Mouse (Mus musculus) embryonic facial prominence, embryonic 10.5 days (tissue): ENCODE data around the gene Ccn1. TPM values are rescaled to one million over a fixed set of nuclear protein-coding genes. Genes with fewer than 3 reads are reported as not detected.

Experiments used
- DNase-seq: peaks from one replicate; pipeline ENCODE4 v3.0.0-alpha.2; 2017; ENCODE audit warnings: low spot score
- H3K27ac ChIP-seq: fragments of 300-500 bp; sonication (generic); replicated peaks from 2 replicates; pipeline ENCODE4 v1.5.1; 2016; ENCODE audit warnings: mild to moderate bottlenecking
- H3K27me3 ChIP-seq: fragments of 300-500 bp; sonication (generic); replicated peaks from 2 replicates; pipeline ENCODE4 v1.6.1; 2016; ENCODE audit warnings: low read depth, mild to moderate bottlenecking; ENCODE audit not compliant: poor library complexity, severe bottlenecking
- H3K36me3 ChIP-seq: fragments of 300-500 bp; sonication (generic); replicated peaks from 2 replicates; pipeline ENCODE4 v1.6.1; 2016; ENCODE audit warnings: mild to moderate bottlenecking, moderate library complexity
- H3K4me1 ChIP-seq: fragments of 300-500 bp; sonication (generic); 2 replicates; pipeline ENCODE4 v1.6.1; 2016
- H3K4me3 ChIP-seq: fragments of 300-500 bp; sonication (generic); 2 replicates; pipeline ENCODE4 v1.5.1; 2016; ENCODE audit warnings: mild to moderate bottlenecking, moderate library complexity
- H3K9me3 ChIP-seq: fragments of 300-500 bp; sonication (generic); 2 replicates; pipeline ENCODE4 v1.6.1; 2016; ENCODE audit warnings: mild to moderate bottlenecking
- WGBS: fragments of 180-500 bp; shearing (Covaris S2); methylation state at CpG from one replicate; pipeline ENCODE4 v1.1.7; 2016; 5-methylcytosine and 5-hydroxymethylcytosine counted together
- polyA plus RNA-seq: library from polyadenylated mRNA; unstranded; fragments of >200 nt; fragmentation: Nextera tagmentation; extraction: Ambion mirVana; gene quantifications from 2 replicates; pipeline ENCODE4 v1.2.1, GENCODE M21; 2016

The Ccn1 gene
- polyA plus RNA-seq, 1 experiment from 2014 or later, result 42.2 TPM

DNA sequence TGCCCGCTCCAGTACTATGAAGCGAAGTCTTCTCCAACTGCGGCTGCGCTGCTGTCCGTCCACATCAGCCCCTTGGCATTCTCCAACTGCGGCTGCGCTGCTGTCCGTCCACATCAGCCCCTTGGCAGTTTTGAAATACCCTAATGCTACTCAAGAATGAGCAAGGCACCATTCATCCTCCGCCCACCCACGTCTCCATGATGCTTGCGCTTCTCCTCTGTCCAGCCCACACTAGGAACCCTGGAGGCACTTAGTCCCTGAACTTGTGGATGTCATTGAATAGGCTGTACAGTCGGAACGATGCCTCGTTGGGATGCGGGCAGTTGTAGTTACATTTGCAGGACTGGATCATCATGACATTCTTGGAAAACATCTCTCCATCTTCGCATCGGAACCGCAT lies 2.4 kb downstream of the Ccn1 start:
- 88% methylated on average over 18 of the region's 18 CpGs for WGBS
- Histone ChIP-seq H3K27ac (no peak overlapping the region), H3K36me3 (peaks cover 13% of the 10 kb centered on the region), H3K27me3 (peaks cover 18% of the 10 kb centered on the region), H3K9me3 (no peaks in the 10 kb centered on the region), H3K4me3 (peak overlapping the region; percentile 80), H3K4me1 (peaks cover 69% of the 10 kb centered on the region)
- peak; percentile 18 for DNase-seq

DNA sequence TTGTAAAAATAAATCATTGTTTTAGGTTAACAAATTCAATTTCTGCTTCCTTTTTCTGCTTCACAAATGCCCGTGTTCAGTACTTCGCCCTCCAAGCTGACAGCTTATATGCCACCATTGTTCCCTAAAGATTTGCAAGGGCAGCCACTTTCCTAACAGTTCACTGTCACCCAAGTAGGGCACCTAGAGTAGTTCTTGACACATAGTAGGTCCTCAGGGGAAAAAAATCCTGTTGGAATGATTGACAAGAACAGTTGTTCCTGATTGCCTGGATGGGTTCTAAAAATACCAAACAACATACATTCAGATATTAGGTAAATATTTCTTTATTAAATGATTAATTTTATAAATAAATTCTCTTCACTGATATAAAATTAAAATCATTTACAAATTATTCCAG lies 3.1 kb downstream of the Ccn1 start:
- Histone ChIP-seq H3K36me3 (peaks cover 13% of the 10 kb centered on the region), H3K4me1 (peaks cover 61% of the 10 kb centered on the region), H3K27me3 (peaks cover 13% of the 10 kb centered on the region; the same call in 1 of the 2 replicates), H3K9me3 (no peaks in the 10 kb centered on the region), H3K4me3 (no peak overlapping the region), H3K27ac (no peak overlapping the region)
- 63% methylated on average over 2 of the region's 2 CpGs for WGBS
- no peak for DNase-seq

DNA sequence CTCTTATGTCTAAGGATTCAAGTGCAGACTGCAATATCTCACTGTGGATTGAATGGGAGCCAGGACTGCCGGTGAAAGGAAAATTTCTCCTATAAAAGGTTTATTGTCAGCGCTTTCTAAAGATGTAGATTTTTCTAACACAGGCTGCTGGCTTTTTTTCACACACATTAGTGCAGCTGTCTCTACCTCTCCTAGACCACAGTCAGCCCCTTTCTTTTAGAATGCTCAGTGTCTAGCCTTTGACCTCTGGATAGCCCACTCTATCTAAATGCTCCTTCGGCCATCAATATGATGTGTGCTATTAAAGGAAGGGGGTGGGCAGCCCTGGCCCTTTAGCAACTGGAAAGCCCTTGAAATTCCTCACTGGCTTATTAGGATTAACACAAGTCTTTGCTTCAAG lies 3.8 kb downstream of the Ccn1 start:
- peaks cover 13% of the 10 kb centered on the region for H3K36me3 ChIP-seq
- no peak overlapping the region for H3K27ac ChIP-seq
- H3K4me1 ChIP-seq, result peaks cover 55% of the 10 kb centered on the region
- H3K4me3 ChIP-seq, result no peak overlapping the region
- H3K9me3 ChIP-seq, result no peaks in the 10 kb centered on the region
- peaks cover 13% of the 10 kb centered on the region; the same call in 1 of the 2 replicates for H3K27me3 ChIP-seq
- DNase-seq, result no peak
- WGBS, result 40% methylated on average over 3 of the region's 3 CpGs

DNA sequence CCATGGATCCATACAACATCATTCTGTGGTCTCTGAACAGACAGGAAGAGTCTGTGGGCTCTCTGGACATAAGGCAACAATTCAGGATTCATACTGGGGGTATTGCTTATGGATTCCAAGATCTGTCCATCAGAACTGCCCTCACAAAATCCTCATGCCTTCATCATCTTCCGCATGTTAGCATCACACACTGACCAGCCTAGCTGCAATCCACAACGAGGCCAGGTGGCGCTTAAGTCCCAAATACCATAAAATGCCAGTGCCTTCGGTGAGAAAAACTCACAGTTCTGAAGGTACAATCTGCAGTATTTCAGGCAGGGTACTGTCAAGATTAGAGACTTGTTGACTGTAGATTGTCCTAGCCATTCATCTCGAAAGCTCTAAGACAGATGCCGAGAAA lies 4.3 kb downstream of the Ccn1 start:
- Histone ChIP-seq H3K9me3 (no peaks in the 10 kb centered on the region), H3K27me3 (peaks cover 13% of the 10 kb centered on the region; the same call in 1 of the 2 replicates), H3K4me3 (no peak overlapping the region), H3K4me1 (peaks cover 49% of the 10 kb centered on the region), H3K36me3 (peaks cover 13% of the 10 kb centered on the region), H3K27ac (no peak overlapping the region)
- DNase-seq, result no peak
- 79% methylated on average over 6 of the region's 6 CpGs for WGBS

DNA sequence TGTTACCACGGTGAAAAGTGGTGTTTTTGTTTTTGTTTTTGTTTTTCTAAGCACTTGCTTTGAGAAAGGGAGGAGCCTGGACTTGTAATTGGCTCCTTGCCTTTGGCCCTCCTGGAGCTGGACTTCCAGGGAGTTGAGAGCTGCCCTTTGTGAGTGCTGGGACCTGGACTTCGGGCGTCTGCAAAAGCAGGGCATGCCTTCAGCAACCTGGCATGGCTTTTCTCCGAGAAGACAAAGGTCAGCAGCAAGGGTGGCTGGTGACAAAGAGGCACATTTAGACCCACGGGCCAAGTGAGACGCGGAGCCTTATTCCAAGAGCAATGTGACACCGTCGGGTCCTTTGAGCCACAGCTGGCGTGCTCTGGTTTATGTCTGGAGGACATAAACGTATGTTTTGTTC lies 6.9 kb downstream of the Ccn1 start:
- no peak overlapping the region for H3K4me3 ChIP-seq
- H3K4me1 ChIP-seq, result peaks cover 43% of the 10 kb centered on the region
- peaks cover 17% of the 10 kb centered on the region; the same call in 1 of the 2 replicates for H3K27me3 ChIP-seq
- no peaks in the 10 kb centered on the region for H3K9me3 ChIP-seq
- H3K27ac ChIP-seq, result no peak overlapping the region
- H3K36me3 ChIP-seq, result peaks cover 10% of the 10 kb centered on the region
- 39% methylated on average over 11 of the region's 11 CpGs for WGBS
- no peak for DNase-seq

DNA sequence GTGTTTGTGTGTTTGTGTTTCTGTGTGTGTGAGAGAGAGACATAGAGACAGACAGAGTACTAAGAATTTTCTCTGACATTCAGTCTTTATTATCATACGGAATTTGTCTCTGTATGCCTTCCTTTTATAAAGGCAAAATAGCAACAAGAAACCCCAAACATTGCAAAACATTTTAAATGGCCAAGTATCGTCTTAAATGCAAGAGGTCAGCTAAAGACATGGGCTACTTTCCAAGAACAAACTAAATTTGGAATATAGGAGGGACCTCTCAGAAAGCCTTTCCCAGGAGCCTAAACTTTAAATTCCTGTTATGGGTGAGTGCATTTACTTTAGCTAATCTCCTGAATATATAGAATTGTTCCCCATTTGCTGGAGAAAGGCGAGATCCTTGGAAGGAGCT lies 7.9 kb downstream of the Ccn1 start:
- Histone ChIP-seq H3K27ac (no peak overlapping the region), H3K27me3 (peaks cover 17% of the 10 kb centered on the region; the same call in 1 of the 2 replicates), H3K4me1 (peaks cover 33% of the 10 kb centered on the region), H3K4me3 (no peak overlapping the region), H3K36me3 (peaks cover under 1% of the 10 kb centered on the region; the same call in 1 of the 2 replicates), H3K9me3 (no peaks in the 10 kb centered on the region)
- DNase-seq, result no peak
- WGBS, result 82% methylated on average over 3 of the region's 3 CpGs

DNA sequence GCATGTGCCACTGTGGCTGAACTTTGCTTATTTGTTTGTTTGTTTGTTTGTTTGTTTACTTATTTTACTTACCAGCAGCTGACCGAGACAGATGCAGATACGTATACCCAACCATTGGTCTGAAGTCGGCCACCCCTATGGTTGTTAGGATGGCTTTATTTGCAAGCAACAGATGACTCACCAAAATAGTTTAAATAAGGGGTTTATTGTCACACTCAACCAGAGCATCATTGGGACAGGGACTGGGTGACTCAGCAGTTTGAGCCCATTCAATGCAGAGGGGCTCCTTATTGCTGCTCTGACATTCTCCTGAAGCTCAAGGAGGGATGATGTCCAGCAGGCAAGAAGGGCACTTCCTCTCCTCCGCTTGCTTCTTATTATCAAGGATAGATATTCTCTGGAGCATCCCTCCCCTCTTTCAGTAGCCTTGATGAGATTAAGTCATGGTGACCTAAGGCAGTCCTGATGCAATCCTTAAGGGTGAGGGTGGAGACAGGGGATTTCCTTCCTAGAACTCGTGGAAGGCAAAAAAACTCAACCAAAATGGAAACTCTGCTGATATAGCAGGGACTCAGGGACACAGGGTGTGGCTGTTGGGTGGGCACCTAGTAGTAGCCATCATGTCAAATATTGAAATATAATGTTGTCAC lies 8.6 kb downstream of the Ccn1 start:
- Histone ChIP-seq H3K36me3 (no peaks in the 10 kb centered on the region), H3K4me1 (peaks cover 30% of the 10 kb centered on the region), H3K9me3 (no peaks in the 10 kb centered on the region), H3K27ac (no peak overlapping the region), H3K27me3 (peaks cover 17% of the 10 kb centered on the region; the same call in 1 of the 2 replicates), H3K4me3 (no peak overlapping the region)
- no peak for DNase-seq
- WGBS, result 80% methylated on average over 5 of the region's 5 CpGs

DNA sequence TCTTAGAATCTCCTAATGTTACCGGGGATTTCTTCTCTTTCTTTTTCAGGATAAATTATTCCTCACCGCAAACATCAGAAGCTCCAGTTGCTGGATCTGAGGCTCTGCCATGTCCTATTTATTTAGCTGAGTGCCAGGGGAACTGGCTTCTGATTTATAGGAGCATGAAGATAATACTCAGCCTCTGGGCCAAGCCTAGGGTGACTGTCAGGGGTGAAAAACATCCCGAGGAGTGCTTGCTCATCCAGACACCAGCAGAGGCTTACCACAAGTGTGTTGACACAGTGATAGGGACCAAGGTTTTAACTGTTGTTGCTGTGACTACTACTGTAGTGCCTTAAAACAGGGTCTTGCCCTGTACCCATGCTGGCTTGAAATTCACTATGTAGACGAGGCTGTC lies 9.2 kb downstream of the Ccn1 start:
- Histone ChIP-seq H3K4me3 (no peak overlapping the region), H3K27me3 (peaks cover 17% of the 10 kb centered on the region; the same call in 1 of the 2 replicates), H3K9me3 (no peaks in the 10 kb centered on the region), H3K4me1 (peaks cover 25% of the 10 kb centered on the region), H3K27ac (no peak overlapping the region), H3K36me3 (no peaks in the 10 kb centered on the region)
- 88% methylated on average over 4 of the region's 4 CpGs for WGBS
- DNase-seq, result no peak

DNA sequence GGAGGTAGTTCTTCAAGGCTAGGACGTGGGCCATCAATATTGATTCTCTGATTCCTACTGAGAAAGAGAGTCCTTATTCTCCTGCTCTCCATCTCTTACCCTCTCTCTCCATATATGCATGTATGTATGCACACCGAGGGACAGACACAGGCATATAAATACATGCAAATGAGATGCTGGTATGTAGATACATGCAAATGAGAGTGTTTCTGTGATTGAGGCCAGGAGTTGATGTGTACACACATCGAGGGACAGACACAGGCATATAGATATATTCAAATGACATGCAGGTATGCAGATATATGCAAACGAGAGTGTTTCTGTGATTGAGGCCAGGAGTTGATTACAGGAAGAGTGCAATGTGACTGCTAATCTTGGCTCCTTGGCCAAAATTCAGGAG lies 9.6 kb downstream of the Ccn1 start:
- no peaks in the 10 kb centered on the region for H3K36me3 ChIP-seq
- DNase-seq, result no peak
- no peaks in the 10 kb centered on the region for H3K9me3 ChIP-seq
- H3K27ac ChIP-seq, result no peak overlapping the region
- peaks cover 21% of the 10 kb centered on the region for H3K4me1 ChIP-seq
- peaks cover 17% of the 10 kb centered on the region; the same call in 1 of the 2 replicates for H3K27me3 ChIP-seq
- 90% methylated on average over 4 of the region's 4 CpGs for WGBS
- no peak overlapping the region for H3K4me3 ChIP-seq

DNA sequence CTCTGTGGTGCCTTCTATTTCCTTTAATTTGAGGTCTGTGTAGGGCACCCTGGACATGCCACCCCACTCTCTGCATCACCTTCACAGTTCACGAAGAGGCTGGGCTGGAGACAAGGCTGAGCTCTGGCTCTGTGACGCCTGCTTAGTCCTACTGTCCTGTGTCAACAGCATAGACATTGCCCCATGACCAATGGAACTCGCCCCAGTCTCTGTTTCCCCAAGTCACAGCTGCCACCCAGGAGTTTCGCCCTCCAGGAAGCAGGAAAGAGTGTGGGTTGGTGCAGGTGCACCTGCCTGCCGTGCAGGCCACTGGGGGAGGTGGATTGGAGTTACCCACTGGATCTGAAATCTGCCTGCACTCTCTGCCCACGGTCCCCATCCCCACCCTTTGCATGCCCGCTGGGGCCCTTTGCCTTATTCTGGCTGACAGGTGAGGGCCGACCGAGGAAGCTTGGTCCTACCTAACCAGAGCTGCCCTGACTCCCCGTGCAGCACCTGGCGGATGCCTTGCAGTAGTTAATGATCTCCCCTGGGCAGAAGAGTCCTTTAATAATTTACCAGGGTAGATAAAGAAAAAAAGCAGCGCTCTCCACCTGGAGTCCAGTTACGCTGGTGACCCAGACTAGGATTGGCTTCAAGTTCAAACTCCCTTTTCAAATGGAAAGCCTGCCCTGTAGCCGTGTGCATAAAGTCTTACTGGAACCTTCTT lies 15.6 kb downstream of the Ccn1 start:
- Histone ChIP-seq H3K4me1 (peaks cover 33% of the 10 kb centered on the region), H3K27me3 (peaks cover 21% of the 10 kb centered on the region), H3K27ac (no peak overlapping the region), H3K9me3 (no peaks in the 10 kb centered on the region), H3K36me3 (no peaks in the 10 kb centered on the region), H3K4me3 (no peak overlapping the region)
- WGBS, result 80% methylated on average over 14 of the region's 14 CpGs
- DNase-seq, result no peak

DNA sequence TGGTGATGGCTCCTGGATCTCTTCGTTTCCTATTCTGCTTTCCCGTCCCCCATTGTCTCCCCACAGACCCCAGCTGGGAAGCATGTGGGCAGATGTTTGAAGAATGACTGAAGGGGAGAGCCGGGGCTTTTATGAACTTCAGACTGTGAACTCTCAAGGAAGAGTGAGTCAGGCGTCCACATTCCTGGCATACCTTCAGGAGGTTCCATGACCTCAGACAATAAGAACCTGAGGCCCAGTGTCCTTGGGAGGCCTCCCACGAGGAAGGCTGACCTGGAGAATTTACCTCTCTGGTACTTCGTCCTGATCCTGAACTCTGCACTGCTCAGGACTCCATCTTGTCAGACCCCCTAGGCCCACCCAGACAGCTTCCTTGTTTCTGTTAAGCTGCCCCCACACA lies 16.9 kb downstream of the Ccn1 start:
- H3K4me3 ChIP-seq, result no peak overlapping the region
- peaks cover 18% of the 10 kb centered on the region for H3K27me3 ChIP-seq
- H3K27ac ChIP-seq, result peak overlapping the region; percentile 63
- 22% methylated on average over 6 of the region's 6 CpGs for WGBS
- no peaks in the 10 kb centered on the region for H3K9me3 ChIP-seq
- no peaks in the 10 kb centered on the region for H3K36me3 ChIP-seq
- DNase-seq, result peak; percentile 35
- H3K4me1 ChIP-seq, result peaks cover 31% of the 10 kb centered on the region

DNA sequence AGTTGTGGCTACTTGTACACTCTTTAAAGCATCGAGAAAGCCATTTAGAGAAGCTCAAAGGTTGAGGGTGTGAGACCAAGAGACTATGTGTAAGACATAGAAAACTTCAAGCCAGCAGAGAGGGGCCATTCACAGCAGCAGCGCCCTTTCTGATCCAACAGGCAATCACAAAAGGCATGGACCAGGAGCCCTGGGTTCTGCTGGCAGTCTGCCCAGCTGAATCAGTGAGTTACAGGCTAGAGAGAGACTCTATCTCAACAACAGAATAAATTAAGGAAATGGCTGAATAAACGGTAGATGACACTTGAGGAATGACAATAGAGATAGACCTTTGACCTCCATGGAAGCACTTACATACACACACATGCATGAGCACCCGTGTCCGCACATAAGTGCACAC lies 21.1 kb downstream of the Ccn1 start:
- Histone ChIP-seq H3K36me3 (no peaks in the 10 kb centered on the region), H3K9me3 (no peaks in the 10 kb centered on the region), H3K4me3 (no peak overlapping the region), H3K27me3 (peaks cover 3% of the 10 kb centered on the region; the same call in 1 of the 2 replicates), H3K4me1 (peaks cover 32% of the 10 kb centered on the region), H3K27ac (0 out of 2 replicates have a peak overlapping the region, but pooled peaks have one; percentile 24)
- 83% methylated on average over 5 of the region's 5 CpGs for WGBS
- DNase-seq, result no peak

DNA sequence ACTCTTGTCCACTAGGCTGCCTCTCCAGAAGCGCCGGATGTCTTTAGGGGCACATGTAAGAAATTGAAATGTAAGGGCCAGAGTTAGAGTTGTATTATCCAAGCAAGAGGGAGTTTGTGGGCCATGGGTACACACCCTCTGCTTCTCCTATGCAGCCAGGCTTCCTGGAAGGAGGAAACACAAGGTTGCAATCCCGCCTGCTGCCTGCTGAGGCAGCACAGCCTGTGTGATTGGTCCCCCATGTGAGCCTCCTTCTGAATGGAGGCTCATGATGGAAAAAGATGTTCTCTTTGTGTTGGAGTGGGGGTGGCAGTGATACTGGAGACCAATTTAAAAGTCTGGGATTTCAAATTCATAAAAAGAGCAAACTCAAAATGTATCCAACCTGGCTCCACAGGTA lies 22.0 kb downstream of the Ccn1 start:
- H3K36me3 ChIP-seq, result no peaks in the 10 kb centered on the region
- no peak overlapping the region for H3K4me3 ChIP-seq
- WGBS, result 73% methylated on average over 3 of the region's 3 CpGs
- H3K4me1 ChIP-seq, result peaks cover 29% of the 10 kb centered on the region
- H3K9me3 ChIP-seq, result no peaks in the 10 kb centered on the region
- peak; percentile 60 for DNase-seq
- H3K27ac ChIP-seq, result no peak overlapping the region
- H3K27me3 ChIP-seq, result no peaks in the 10 kb centered on the region
